Mouse (Mus musculus): ENCODE data around the gene Ccdc85b. TPM values are rescaled to one million over a fixed set of nuclear protein-coding genes. Genes with fewer than 3 reads are reported as not detected.
"Not testable (repeated sequence)": the region's sequence is repeated elsewhere in the genome, so short reads cannot be mapped to it uniquely, and the experiment has no call there.

Ccdc85b gene
- polyA plus RNA-seq (2015; fragmentation: Nextera tagmentation; extraction: Ambion mirVana), result 5.0 and 5.4 TPM in 2 replicates

GRCm38 (mm10) chr19:5457746-5458442 lies at the start of gene Ccdc85b:
Ccdc85b (minus strand) TSS chr19:5457894.
- 12% methylated on average over 14 of the region's 14 CpGs for WGBS
- H3K27me3 ChIP-seq (replicated peaks; ENCODE audit: control insufficient read depth, insufficient read depth, low read length), result no peaks in the 10 kb centered on the region
- H3K9me3 ChIP-seq (ENCODE audit: control insufficient read depth, low read length), result no peaks in the 10 kb centered on the region
- H3K4me1 ChIP-seq (ENCODE audit: control insufficient read depth, insufficient read depth, low read length), result peaks cover 30% of the 10 kb centered on the region
- H3K4me2 ChIP-seq (ENCODE audit: low read depth, low read length), result peak within 1 kb of the TSS; percentile 98
- peak within 1 kb of the TSS; percentile 93 for H3K27ac ChIP-seq (ENCODE audit: low read length)
- peak within 1 kb of the TSS; percentile 65 for H3K4me3 ChIP-seq (ENCODE audit: low read length)
- ATAC-seq, result peak; percentile 12
- peak within 1 kb of the TSS; percentile 85 for H3K9ac ChIP-seq (ENCODE audit: low read depth, low read length)
- peaks cover 3% of the 10 kb centered on the region; the same call in 1 of the 2 replicates for H3K36me3 ChIP-seq (ENCODE audit: control insufficient read depth, insufficient read depth, low read length)

GRCm38 (mm10) chr19:5503687-5504086 lies 46.0 kb upstream of the Ccdc85b start, which contains the start of gene 1700020D05Rik:
1700020D05Rik (minus strand) TSS chr19:5503787.
- no peak within 1 kb of the TSS for H3K9ac ChIP-seq (ENCODE audit: low read depth, low read length)
- no peak within 1 kb of the TSS for H3K4me3 ChIP-seq (ENCODE audit: low read length)
- H3K36me3 ChIP-seq (ENCODE audit: control insufficient read depth, insufficient read depth, low read length), result no peaks in the 10 kb centered on the region
- no peak within 1 kb of the TSS for H3K27ac ChIP-seq (ENCODE audit: low read length)
- 52% methylated on average over 17 of the region's 17 CpGs for WGBS
- 0 out of 2 replicates have a peak, but pooled peaks cover 2% of the 10 kb centered on the region for H3K4me1 ChIP-seq (ENCODE audit: control insufficient read depth, insufficient read depth, low read length)
- H3K27me3 ChIP-seq (replicated peaks; ENCODE audit: control insufficient read depth, insufficient read depth, low read length), result no peaks in the 10 kb centered on the region
- H3K4me2 ChIP-seq (ENCODE audit: low read depth, low read length), result no peak within 1 kb of the TSS
- H3K9me3 ChIP-seq (ENCODE audit: control insufficient read depth, low read length), result no peaks in the 10 kb centered on the region
- ATAC-seq, result no peak

- Histone ChIP-seq H3K27ac (ENCODE audit: low read length) (0 out of 2 replicates have a peak overlapping the region, but pooled peaks have one; percentile 33), H3K27me3 (replicated peaks; ENCODE audit: control insufficient read depth, insufficient read depth, low read length) (no peaks in the 10 kb centered on the region), H3K4me2 (ENCODE audit: low read depth, low read length) (no peak overlapping the region), H3K4me3 (ENCODE audit: low read length) (no peak overlapping the region), H3K36me3 (ENCODE audit: control insufficient read depth, insufficient read depth, low read length) (peaks cover 16% of the 10 kb centered on the region), H3K4me1 (ENCODE audit: control insufficient read depth, insufficient read depth, low read length) (0 out of 2 replicates have a peak, but pooled peaks cover 2% of the 10 kb centered on the region), H3K9me3 (ENCODE audit: control insufficient read depth, low read length) (no peaks in the 10 kb centered on the region), H3K9ac (ENCODE audit: low read depth, low read length) (no peak overlapping the region)
- ATAC-seq, result peak; percentile 62
- WGBS, result 75% methylated on average over 2 of the region's 2 CpGs
These were observed 42.7 kb upstream of the Ccdc85b start for GRCm38 (mm10) chr19:5500330-5500875.

- Histone ChIP-seq H3K4me3 (ENCODE audit: low read length) (no peak overlapping the region), H3K9me3 (ENCODE audit: control insufficient read depth, low read length) (no peaks in the 10 kb centered on the region), H3K4me1 (ENCODE audit: control insufficient read depth, insufficient read depth, low read length) (peaks cover 17% of the 10 kb centered on the region), H3K9ac (ENCODE audit: low read depth, low read length) (no peak overlapping the region), H3K27ac (ENCODE audit: low read length) (no peak overlapping the region), H3K4me2 (ENCODE audit: low read depth, low read length) (no peak overlapping the region), H3K27me3 (replicated peaks; ENCODE audit: control insufficient read depth, insufficient read depth, low read length) (no peaks in the 10 kb centered on the region), H3K36me3 (ENCODE audit: control insufficient read depth, insufficient read depth, low read length) (peaks cover 32% of the 10 kb centered on the region)
- 85% methylated on average over 16 of the region's 16 CpGs for WGBS
- no peak for ATAC-seq
These were observed 38.3 kb upstream of the Ccdc85b start for GRCm38 (mm10) chr19:5496052-5496370.

- Histone ChIP-seq H3K27me3 (replicated peaks; ENCODE audit: control insufficient read depth, insufficient read depth, low read length) (no peaks in the 10 kb centered on the region), H3K4me1 (ENCODE audit: control insufficient read depth, insufficient read depth, low read length) (peaks cover 17% of the 10 kb centered on the region), H3K4me2 (ENCODE audit: low read depth, low read length) (no peak overlapping the region), H3K4me3 (ENCODE audit: low read length) (no peak overlapping the region), H3K36me3 (ENCODE audit: control insufficient read depth, insufficient read depth, low read length) (peaks cover 32% of the 10 kb centered on the region), H3K9ac (ENCODE audit: low read depth, low read length) (no peak overlapping the region), H3K9me3 (ENCODE audit: control insufficient read depth, low read length) (no peaks in the 10 kb centered on the region), H3K27ac (ENCODE audit: low read length) (peak overlapping the region; percentile 4; the same call in 1 of the 2 replicates)
- 79% methylated on average over 12 of the region's 12 CpGs for WGBS
- no peak for ATAC-seq
These were observed 37.8 kb upstream of the Ccdc85b start for GRCm38 (mm10) chr19:5495353-5496051.

- Histone ChIP-seq H3K27me3 (replicated peaks; ENCODE audit: control insufficient read depth, insufficient read depth, low read length) (no peaks in the 10 kb centered on the region), H3K9ac (ENCODE audit: low read depth, low read length) (no peak overlapping the region), H3K4me1 (ENCODE audit: control insufficient read depth, insufficient read depth, low read length) (peaks cover 18% of the 10 kb centered on the region), H3K4me2 (ENCODE audit: low read depth, low read length) (no peak overlapping the region), H3K4me3 (ENCODE audit: low read length) (no peak overlapping the region), H3K27ac (ENCODE audit: low read length) (peak overlapping the region; percentile 72), H3K9me3 (ENCODE audit: control insufficient read depth, low read length) (no peaks in the 10 kb centered on the region), H3K36me3 (ENCODE audit: control insufficient read depth, insufficient read depth, low read length) (peaks cover 32% of the 10 kb centered on the region)
- WGBS, result 75% methylated on average over 3 of the region's 3 CpGs
- peak; percentile 26 for ATAC-seq
These were observed 36.6 kb upstream of the Ccdc85b start for GRCm38 (mm10) chr19:5494314-5494713.

- H3K9ac ChIP-seq (ENCODE audit: low read depth, low read length); H3K27me3 ChIP-seq (replicated peaks; ENCODE audit: control insufficient read depth, insufficient read depth, low read length); ATAC-seq; H3K9me3 ChIP-seq (ENCODE audit: control insufficient read depth, low read length); H3K4me2 ChIP-seq (ENCODE audit: low read depth, low read length); H3K4me3 ChIP-seq (ENCODE audit: low read length): not testable (repeated sequence)
- peaks cover 18% of the 10 kb centered on the region for H3K4me1 ChIP-seq (ENCODE audit: control insufficient read depth, insufficient read depth, low read length)
- 58% methylated on average over 9 of the region's 9 CpGs for WGBS
- peak overlapping the region; percentile 14; the same call in 1 of the 2 replicates for H3K27ac ChIP-seq (ENCODE audit: low read length)
- H3K36me3 ChIP-seq (ENCODE audit: control insufficient read depth, insufficient read depth, low read length), result peaks cover 32% of the 10 kb centered on the region
These were observed 35.6 kb upstream of the Ccdc85b start for GRCm38 (mm10) chr19:5493301-5493721.

- Histone ChIP-seq H3K27me3 (replicated peaks; ENCODE audit: control insufficient read depth, insufficient read depth, low read length) (no peaks in the 10 kb centered on the region), H3K4me1 (ENCODE audit: control insufficient read depth, insufficient read depth, low read length) (peaks cover 18% of the 10 kb centered on the region), H3K9ac (ENCODE audit: low read depth, low read length) (0 out of 2 replicates have a peak overlapping the region, but pooled peaks have one; percentile 24), H3K9me3 (ENCODE audit: control insufficient read depth, low read length) (no peaks in the 10 kb centered on the region), H3K27ac (ENCODE audit: low read length) (peak overlapping the region; percentile 33), H3K4me3 (ENCODE audit: low read length) (peak overlapping the region; percentile 7; the same call in 1 of the 2 replicates), H3K36me3 (ENCODE audit: control insufficient read depth, insufficient read depth, low read length) (peaks cover 32% of the 10 kb centered on the region), H3K4me2 (ENCODE audit: low read depth, low read length) (no peak overlapping the region; the same call in 1 of the 2 replicates)
- ATAC-seq, result no peak
- WGBS, result 83% methylated on average over 4 of the region's 4 CpGs
These were observed 34.9 kb upstream of the Ccdc85b start for GRCm38 (mm10) chr19:5492641-5493040.

All from intestine, embryonic 16.5 days (tissue).